Mouse (Mus musculus) forebrain, embryonic 14.5 days (tissue): Measurements from ENCODE around the gene Mup21. TPM values are rescaled to one million over a fixed set of nuclear protein-coding genes. Genes with fewer than 3 reads are reported as not detected.

Source experiments
- polyA plus RNA-seq: library from polyadenylated mRNA; unstranded; fragments of >200 nt; fragmentation: Nextera tagmentation; extraction: Ambion mirVana; gene quantifications from 2 replicates; pipeline ENCODE4 v1.2.1, GENCODE M21; 2014

Mup21 gene
- polyA plus RNA-seq, 1 experiment from 2014 or later = not detected

Other genes starting within 250 kb of the Mup21 start
- not detected in 2 replicates for gene Mup20, start 96.7 kb downstream of the Mup21 start, polyA plus RNA-seq
- not detected in 2 replicates for gene Mup3, start 63.5 kb downstream of the Mup21 start, polyA plus RNA-seq
- gene Zfp37, start 80.2 kb upstream of the Mup21 start, polyA plus RNA-seq = 17.7 and 20.2 TPM in 2 replicates
- 4.0 and 7.2 TPM in 2 replicates for gene Slc31a2, start 111.7 kb upstream of the Mup21 start, polyA plus RNA-seq
- gene Fkbp15, start 209.7 kb upstream of the Mup21 start, polyA plus RNA-seq = 15.7 and 18.6 TPM in 2 replicates
- gene Slc31a1, start 209.9 kb upstream of the Mup21 start, polyA plus RNA-seq = 43.9 and 44.9 TPM in 2 replicates